Mouse (Mus musculus) heart, adult 2 months (tissue): ENCODE measurements at regions not wholly inside any gene's neighbourhood (a gene's known extent, or its start where the extent isn't known, plus 50 kb on each side); places are given as distances from the start of the nearest gene placed in this dataset.

Source experiments
- DNase-seq, 2 experiments: peaks; one replicate each; pipeline ENCODE4 v3.0.0; 2021
- H3K27ac ChIP-seq: fragments of 200-600 bp; 2 replicates; pipeline ENCODE4 v1.8.1; 2022
- H3K27me3 ChIP-seq: fragments of 200-500 bp; 2 replicates; pipeline ENCODE4 v1.6.1; 2012; ENCODE audit warnings: mild to moderate bottlenecking, low read length, inconsistent platforms, mixed read lengths; ENCODE audit not compliant: control insufficient read depth, insufficient read depth
- H3K36me3 ChIP-seq: fragments of 200-500 bp; 2 replicates; pipeline ENCODE4 v1.6.1; 2012; ENCODE audit warnings: low read length, inconsistent platforms; ENCODE audit not compliant: control insufficient read depth, insufficient read depth
- H3K4me1 ChIP-seq: fragments of 200-500 bp; 2 replicates; pipeline ENCODE4 v1.6.1; 2011; ENCODE audit warnings: low read length; ENCODE audit not compliant: control insufficient read depth, insufficient read depth
- H3K4me3 ChIP-seq: fragments of 200-600 bp; 2 replicates; pipeline ENCODE4 v1.8.1; 2022
- H3K79me2 ChIP-seq: fragments of 200-500 bp; replicated peaks from 2 replicates; pipeline ENCODE4 v1.6.1; 2012; ENCODE audit warnings: mild to moderate bottlenecking, inconsistent platforms, low read length, moderate library complexity, mixed read lengths; ENCODE audit not compliant: control insufficient read depth, insufficient read depth
- H3K9ac ChIP-seq: fragments of 200-500 bp; 2 replicates; pipeline ENCODE4 v1.6.1; 2012; ENCODE audit warnings: low read depth, mild to moderate bottlenecking, control low read depth, inconsistent platforms, low read length, mixed read lengths
- CTCF ChIP-seq: fragments of 200-600 bp; IDR thresholded peaks from 2 replicates; pipeline ENCODE4 v1.8.1; 2022; ENCODE audit warnings: antibody characterized with exemption, mild to moderate bottlenecking, moderate library complexity
- EP300 ChIP-seq: fragments of 200-500 bp; IDR thresholded peaks from 2 replicates; pipeline ENCODE4 v1.6.1; 2011; ENCODE audit warnings: low read depth, low read length, control low read depth; ENCODE audit not compliant: insufficient read depth
- POLR2A ChIP-seq: fragments of 200-500 bp; IDR thresholded peaks from 2 replicates; pipeline ENCODE4 v1.6.1; 2011; ENCODE audit warnings: mild to moderate bottlenecking, low read depth, low read length, control low read depth; ENCODE audit not compliant: insufficient read depth
- WGBS: fragments of 180-500 bp; shearing (Covaris S2); methylation state at CpG from one replicate; pipeline ENCODE4 v1.1.7; 2018; 5-methylcytosine and 5-hydroxymethylcytosine counted together
- intact Hi-C: fragments of 180-260 bp; cut with DNase I; formaldehyde crosslinking; loops from one replicate; pipeline ENCODE4 v1.15.1; 2025

DNA sequence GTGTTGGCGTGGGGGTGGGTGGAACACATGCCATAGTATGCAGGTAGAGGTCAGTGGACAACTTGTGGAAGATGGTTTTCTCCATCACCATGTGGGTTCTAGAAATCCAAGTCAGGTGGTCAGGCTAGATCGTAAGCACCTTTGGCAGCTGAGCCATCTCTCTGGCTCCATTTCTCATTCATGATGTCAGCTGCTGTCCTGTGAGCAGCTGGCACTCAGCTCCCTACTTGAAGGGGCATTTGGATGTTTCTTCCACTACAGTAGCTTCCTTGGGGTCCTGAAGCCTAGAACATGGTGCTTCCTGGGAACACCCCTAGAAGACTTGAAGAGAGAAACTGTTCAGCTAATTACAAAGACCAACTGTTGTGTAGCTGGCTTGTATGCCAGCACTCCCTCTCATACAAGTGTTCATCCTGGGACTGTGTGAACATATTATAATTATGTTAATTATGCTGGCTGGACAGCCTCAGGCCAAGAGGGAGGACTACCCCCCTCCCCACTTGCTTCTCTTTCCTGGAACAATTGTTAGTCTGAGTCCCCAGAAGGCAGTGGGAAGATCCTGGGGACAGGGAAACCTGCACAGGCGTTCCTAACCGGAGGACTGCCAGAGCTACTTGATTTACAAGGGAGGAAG is 160.4 kb downstream of the C1d start:
- no peak overlapping the region for H3K27ac ChIP-seq
- no peak for DNase-seq

DNA sequence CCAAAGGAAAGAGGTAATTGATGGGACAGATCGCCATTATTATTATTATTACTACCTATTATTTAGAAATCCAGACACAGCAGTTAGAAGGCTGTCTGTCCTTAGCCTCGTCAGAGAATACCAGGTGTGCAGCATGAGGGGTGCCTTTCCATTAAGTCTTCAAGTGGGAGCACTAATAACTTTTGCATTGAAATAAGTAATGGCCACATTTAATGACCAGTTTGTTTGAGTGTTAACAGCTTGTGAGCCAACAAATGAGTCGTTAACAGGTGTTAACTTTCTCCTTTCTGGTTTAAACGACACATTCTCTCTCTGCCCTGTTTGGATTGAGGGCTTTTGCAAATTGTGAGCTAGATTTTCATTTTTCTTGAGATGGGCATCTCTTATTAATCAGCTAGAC is 184.8 kb downstream of the C1d start:
- H3K36me3 ChIP-seq = no peaks in the 10 kb centered on the region
- TF ChIP-seq EP300 (no peak), CTCF (no peak), POLR2A (no peak)
- 46% methylated on average over 4 of the region's 4 CpGs for WGBS

More for the DNA sequence above, 160.4 kb downstream of the C1d start:
- H3K4me1 ChIP-seq = no peaks in the 10 kb centered on the region
- no peak overlapping the region for H3K4me3 ChIP-seq
- TF ChIP-seq POLR2A = no peak
- no peak for TF ChIP-seq CTCF
- no peaks in the 10 kb centered on the region for H3K79me2 ChIP-seq
- intact Hi-C loops = no loop called here
- WGBS = 67% methylated on average over 4 of the region's 4 CpGs
- H3K9ac ChIP-seq = no peak overlapping the region
- H3K27me3 ChIP-seq = no peaks in the 10 kb centered on the region
- no peaks in the 10 kb centered on the region for H3K36me3 ChIP-seq

GRCm38 (mm10) chr11:17449289-17449688 is 191.9 kb downstream of the C1d start:
- H3K36me3 ChIP-seq = no peaks in the 10 kb centered on the region
- no peaks in the 10 kb centered on the region for H3K27me3 ChIP-seq
- no peaks in the 10 kb centered on the region for H3K79me2 ChIP-seq
- DNase-seq = no peak
- intact Hi-C loops = no loop called here
- no peak overlapping the region for H3K9ac ChIP-seq
- H3K4me3 ChIP-seq = no peak overlapping the region
- TF ChIP-seq POLR2A (no peak), CTCF (no peak), EP300 (no peak)
- H3K4me1 ChIP-seq = no peaks in the 10 kb centered on the region
- whole genome bisulfite sequencing = 85% methylated on average over 7 of the region's 7 CpGs
- H3K27ac ChIP-seq = no peak overlapping the region

More for the DNA sequence above, 184.8 kb downstream of the C1d start:
- DNase-seq = no peak
- Histone ChIP-seq H3K27me3 (no peaks in the 10 kb centered on the region), H3K79me2 (no peaks in the 10 kb centered on the region), H3K4me1 (no peaks in the 10 kb centered on the region), H3K4me3 (no peak overlapping the region), H3K9ac (no peak overlapping the region), H3K27ac (no peak overlapping the region)
- intact Hi-C loops = no loop called here

GRCm38 (mm10) chr11:17450360-17451045 is 193.1 kb downstream of the C1d start:
- Histone ChIP-seq H3K79me2 (no peaks in the 10 kb centered on the region), H3K27ac (no peak overlapping the region), H3K27me3 (no peaks in the 10 kb centered on the region), H3K9ac (no peak overlapping the region), H3K36me3 (no peaks in the 10 kb centered on the region), H3K4me3 (no peak overlapping the region), H3K4me1 (no peaks in the 10 kb centered on the region)
- DNase-seq = no peak
- TF ChIP-seq EP300 (no peak), POLR2A (no peak), CTCF (no peak)
- WGBS = 85% methylated on average over 7 of the region's 7 CpGs
- intact Hi-C loops = no loop called here

GRCm38 (mm10) chr11:17451451-17451850 is 194.1 kb downstream of the C1d start:
- Histone ChIP-seq H3K79me2 (no peaks in the 10 kb centered on the region), H3K36me3 (no peaks in the 10 kb centered on the region), H3K27me3 (no peaks in the 10 kb centered on the region), H3K9ac (no peak overlapping the region), H3K27ac (no peak overlapping the region), H3K4me3 (no peak overlapping the region), H3K4me1 (no peaks in the 10 kb centered on the region)
- intact Hi-C loops = no loop called here
- TF ChIP-seq POLR2A (no peak), CTCF (no peak), EP300 (no peak)
- no peak for DNase-seq
- whole genome bisulfite sequencing = 83% methylated on average over 2 of the region's 2 CpGs

DNA sequence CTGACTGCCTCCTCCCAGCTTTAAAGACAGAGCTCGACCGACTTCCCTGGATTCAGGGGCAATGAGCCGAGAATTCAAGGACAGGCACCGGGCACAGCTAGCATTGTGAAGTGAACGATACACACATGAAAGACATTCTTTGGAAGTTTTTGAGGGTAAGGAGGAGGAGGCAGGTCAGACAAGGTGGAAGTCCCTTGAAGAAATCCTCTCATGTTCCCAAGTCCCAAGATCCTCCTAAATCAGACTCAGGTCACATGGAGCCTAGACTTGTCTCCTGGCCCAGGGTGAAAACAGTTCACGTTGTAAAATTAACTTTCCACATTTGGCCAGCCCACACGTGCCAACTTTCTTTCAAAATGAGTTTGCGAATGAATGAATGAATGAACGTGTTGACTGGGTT is 196.2 kb downstream of the C1d start:
- 81% methylated on average over 9 of the region's 9 CpGs for WGBS
- no peaks in the 10 kb centered on the region; the same call in 1 of the 2 replicates for H3K27me3 ChIP-seq
- no peaks in the 10 kb centered on the region for H3K4me1 ChIP-seq
- no peak overlapping the region for H3K9ac ChIP-seq
- H3K4me3 ChIP-seq = no peak overlapping the region
- no peaks in the 10 kb centered on the region for H3K36me3 ChIP-seq
- H3K79me2 ChIP-seq = no peaks in the 10 kb centered on the region
- intact Hi-C loops = no loop called here
- TF ChIP-seq CTCF (no peak), POLR2A (no peak), EP300 (no peak)
- no peak overlapping the region for H3K27ac ChIP-seq
- no peak for DNase-seq
